Comparison of ENCODE assay signal across 27 mouse cellular contexts in the genomic region with DNA sequence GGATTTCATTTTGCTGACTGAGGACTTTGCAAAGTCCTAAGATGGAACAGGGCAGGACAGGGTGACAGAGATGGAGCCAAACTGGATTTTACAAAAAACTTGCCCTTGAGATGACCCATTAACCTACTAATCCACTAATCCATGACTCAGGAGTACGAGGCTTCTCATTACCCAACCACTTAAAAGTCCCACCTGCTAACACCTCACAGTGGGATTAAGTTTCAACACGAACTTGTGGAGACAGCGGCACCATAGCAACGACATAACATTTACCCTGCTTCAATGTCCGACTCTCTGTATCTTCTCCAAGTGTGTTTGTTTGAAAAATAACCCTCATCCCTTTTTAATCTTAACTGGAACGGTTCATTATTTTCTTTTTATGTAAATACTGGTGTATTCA.
"Had no signal": no experiment of that assay in that cellular context is flagged by ENCODE, and none has a peak within 500 bp of the region (broad histone marks: within the 10 kb centered on the region; RNA-seq: fewer than 3 reads in every experiment).

No protein-coding gene starts in this region.

- DNase-seq: gastrocnemius, adult 2 months; gastrocnemius, postnatal 14 days; gastrocnemius, postnatal 36 days; heart, adult 11 months; heart, adult 2 months; heart, postnatal 10 days; heart, postnatal 36 days; kidney, adult 11 months; kidney, adult 2 months; kidney, adult 9 months; kidney, postnatal 10 days; kidney, postnatal 36 days; layer of hippocampus, adult 9-11 months; layer of hippocampus, postnatal 36 days; left cerebral cortex, postnatal 4 days had no signal

- H3K9ac ChIP-seq: heart, embryonic 13.5 days; heart, embryonic 15.5 days; hindbrain, embryonic 13.5 days; hindbrain, embryonic 15.5 days; kidney, embryonic 15.5 days; limb, embryonic 13.5 days; limb, embryonic 15.5 days; liver, embryonic 12.5 days; liver, embryonic 14.5 days had no signal

- H3K4me3 ChIP-seq: gastrocnemius, adult 2 months; heart, adult 2 months; heart, embryonic 13.5 days; heart, embryonic 15.5 days; hindbrain, embryonic 13.5 days; hindbrain, embryonic 15.5 days; kidney, embryonic 15.5 days; limb, embryonic 13.5 days; limb, embryonic 15.5 days; liver, embryonic 12.5 days had no signal

- H3K27ac ChIP-seq: gastrocnemius, adult 2 months; heart, adult 2 months; heart, embryonic 13.5 days; heart, embryonic 15.5 days; hindbrain, embryonic 13.5 days; hindbrain, embryonic 15.5 days; hindbrain, postnatal 0 days; kidney, embryonic 15.5 days; limb, embryonic 13.5 days; limb, embryonic 15.5 days; liver, embryonic 12.5 days; liver, embryonic 14.5 days had no signal

- H3K9me3 ChIP-seq: heart, embryonic 13.5 days; heart, embryonic 15.5 days; hindbrain, embryonic 13.5 days; hindbrain, embryonic 15.5 days; kidney, embryonic 15.5 days; limb, embryonic 13.5 days; limb, embryonic 15.5 days; liver, embryonic 12.5 days had no signal

- H3K4me2 ChIP-seq: heart, embryonic 11.5 days; heart, embryonic 13.5 days; heart, embryonic 15.5 days; hindbrain, embryonic 13.5 days; hindbrain, embryonic 15.5 days; kidney, embryonic 15.5 days; limb, embryonic 13.5 days; limb, embryonic 15.5 days; liver, embryonic 12.5 days had no signal

- H3K4me1 ChIP-seq: heart, embryonic 13.5 days; heart, embryonic 15.5 days; hindbrain, embryonic 13.5 days; hindbrain, embryonic 15.5 days; kidney, embryonic 15.5 days; limb, embryonic 13.5 days; limb, embryonic 15.5 days; liver, embryonic 12.5 days had no signal

- ATAC-seq: hindbrain, postnatal 0 days; intestine, embryonic 16.5 days; liver, embryonic 12.5 days had no signal

- H3K27me3 ChIP-seq: heart, embryonic 13.5 days; heart, embryonic 15.5 days; hindbrain, embryonic 13.5 days; hindbrain, embryonic 15.5 days; kidney, embryonic 15.5 days; limb, embryonic 13.5 days; limb, embryonic 15.5 days; liver, embryonic 12.5 days had no signal

- H3K36me3 ChIP-seq: heart, embryonic 13.5 days; heart, embryonic 15.5 days; hindbrain, embryonic 13.5 days; hindbrain, embryonic 15.5 days; kidney, embryonic 15.5 days; limb, embryonic 13.5 days; limb, embryonic 15.5 days; liver, embryonic 12.5 days had no signal
